Mouse (Mus musculus) G1E (cell line): ENCODE data around the gene Hp1bp3.

Source experiments
- CTCF ChIP-seq: IDR thresholded peaks from 2 replicates; pipeline ENCODE4 v1.5.1; 2012; ENCODE audit warnings: low read depth, low read length, inconsistent platforms, mixed read lengths
- GATA1 ChIP-seq: IDR thresholded peaks from 2 replicates; pipeline ENCODE4 v1.6.1; 2012; ENCODE audit warnings: borderline replicate concordance, low read length, inconsistent platforms, mixed read lengths
- GATA2 ChIP-seq: IDR thresholded peaks from 2 replicates; pipeline ENCODE4 v1.6.1; 2012; ENCODE audit warnings: low read depth, low read length, inconsistent platforms, borderline replicate concordance
- POLR2AphosphoS5 ChIP-seq: IDR thresholded peaks from 2 replicates; pipeline ENCODE4 v1.6.1; 2012; ENCODE audit warnings: low read depth, low read length, inconsistent platforms; ENCODE audit not compliant: insufficient replicate concordance
- TAL1 ChIP-seq: conservative IDR thresholded peaks from 2 replicates; pipeline ENCODE4 v1.6.1; 2012; ENCODE audit warnings: low read depth, low read length, inconsistent platforms, mixed read lengths

GRCm38 (mm10) chr4:138219331-138219730 is 3.2 kb downstream of the Hp1bp3 start:
- no peak for TF ChIP-seq CTCF
- no peak for TF ChIP-seq GATA1
- TF ChIP-seq POLR2AphosphoS5: no peak
- TF ChIP-seq GATA2: no peak
- no peak for TF ChIP-seq TAL1
